Mouse (Mus musculus) intestine, postnatal 0 days (tissue): ENCODE data around the gene Cdkn2aipnl. TPM values are rescaled to one million over a fixed set of nuclear protein-coding genes. Genes with fewer than 3 reads are reported as not detected.
A peak's percentile ranks its signal among the peaks of the same experiment; 100 is the strongest.

Experiments
- ATAC-seq: fragments of 200-750 bp; cut with Nextera tagmentation; 2 replicates; pipeline ENCODE4 v1.8.0; 2017; ENCODE audit warnings: mild to moderate bottlenecking, moderate TSS enrichment, moderate library complexity
- H3K27ac ChIP-seq: fragments of 300-500 bp; sonication (generic); 2 replicates; pipeline ENCODE4 v1.5.1; 2014; ENCODE audit warnings: mild to moderate bottlenecking, low read depth, low read length, moderate library complexity
- H3K27me3 ChIP-seq: fragments of 300-500 bp; sonication (generic); replicated peaks from 2 replicates; pipeline ENCODE4 v1.6.1; 2014; ENCODE audit warnings: low read length, mixed read lengths; ENCODE audit not compliant: control insufficient read depth, insufficient read depth
- H3K36me3 ChIP-seq: fragments of 300-500 bp; sonication (generic); 2 replicates; pipeline ENCODE4 v1.6.1; 2014; ENCODE audit warnings: mild to moderate bottlenecking, moderate library complexity; ENCODE audit not compliant: control insufficient read depth, insufficient read depth
- H3K4me1 ChIP-seq: fragments of 300-500 bp; sonication (generic); replicated peaks from 2 replicates; pipeline ENCODE4 v1.6.1; 2014; ENCODE audit warnings: antibody characterized with exemption, low read length, mixed read lengths; ENCODE audit not compliant: control insufficient read depth, insufficient read depth
- H3K4me2 ChIP-seq: fragments of 300-500 bp; sonication (generic); replicated peaks from 2 replicates; pipeline ENCODE4 v1.6.1; 2014; ENCODE audit warnings: low read depth, mild to moderate bottlenecking, moderate library complexity
- H3K4me3 ChIP-seq: fragments of 300-500 bp; sonication (generic); 2 replicates; pipeline ENCODE4 v1.5.1; 2014; ENCODE audit warnings: low read depth, low read length
- H3K9ac ChIP-seq: fragments of 300-500 bp; sonication (generic); 2 replicates; pipeline ENCODE4 v1.6.1; 2014; ENCODE audit warnings: mild to moderate bottlenecking, low read depth, low read length
- H3K9me3 ChIP-seq: fragments of 300-500 bp; sonication (generic); 2 replicates; pipeline ENCODE4 v1.6.1; 2016; ENCODE audit warnings: mixed run types; ENCODE audit not compliant: control insufficient read depth
- CTCF ChIP-seq: sonication (generic); IDR thresholded peaks from 2 replicates; pipeline ENCODE4 v1.5.1; 2016; ENCODE audit warnings: low read depth, mild to moderate bottlenecking, control low read depth, antibody characterized with exemption, moderate library complexity
- WGBS: fragments of 180-500 bp; shearing (Covaris S2); extraction: QIAGEN DNeasy Blood & Tissue Kit; methylation state at CpG from one replicate; pipeline ENCODE4 v1.1.7; 2014; 5-methylcytosine and 5-hydroxymethylcytosine counted together
- polyA plus RNA-seq: library from polyadenylated mRNA; unstranded; fragments of >200 nt; fragmentation: Nextera tagmentation; extraction: Ambion mirVana; gene quantifications from 2 replicates; pipeline ENCODE4 v1.2.1, GENCODE M21; 2015

Cdkn2aipnl gene
- polyA plus RNA-seq, 1 experiment from 2014 or later: 49.0 TPM

- 64% methylated on average over 9 of the region's 9 CpGs for WGBS
Measured at GRCm38 (mm10) chr11:51956112-51956511, 11.3 kb upstream of the Cdkn2aipnl start.

GRCm38 (mm10) chr11:51957760-51958159, 9.7 kb upstream of the Cdkn2aipnl start:
- Histone ChIP-seq H3K27ac (no peak overlapping the region), H3K4me1 (no peaks in the 10 kb centered on the region), H3K9ac (no peak overlapping the region), H3K9me3 (no peaks in the 10 kb centered on the region), H3K4me2 (no peak overlapping the region), H3K4me3 (no peak overlapping the region), H3K36me3 (no peaks in the 10 kb centered on the region), H3K27me3 (no peaks in the 10 kb centered on the region)
- ATAC-seq: no peak
- WGBS: 83% methylated on average over 4 of the region's 4 CpGs
- no peak for TF ChIP-seq CTCF

More at GRCm38 (mm10) chr11:51956112-51956511, 11.3 kb upstream of the Cdkn2aipnl start:
- H3K27ac ChIP-seq: no peak overlapping the region
- TF ChIP-seq CTCF: no peak
- H3K4me3 ChIP-seq: no peak overlapping the region
- no peak overlapping the region for H3K4me2 ChIP-seq
- H3K4me1 ChIP-seq: no peaks in the 10 kb centered on the region
- H3K9me3 ChIP-seq: no peaks in the 10 kb centered on the region
- ATAC-seq: no peak
- H3K27me3 ChIP-seq: no peaks in the 10 kb centered on the region
- H3K36me3 ChIP-seq: no peaks in the 10 kb centered on the region
- H3K9ac ChIP-seq: no peak overlapping the region

GRCm38 (mm10) chr11:51959511-51959910, 8.0 kb upstream of the Cdkn2aipnl start:
- H3K4me2 ChIP-seq: no peak overlapping the region
- H3K36me3 ChIP-seq: no peaks in the 10 kb centered on the region
- H3K4me3 ChIP-seq: no peak overlapping the region
- TF ChIP-seq CTCF: no peak
- H3K9me3 ChIP-seq: no peaks in the 10 kb centered on the region
- no peak overlapping the region for H3K27ac ChIP-seq
- ATAC-seq: no peak
- no peaks in the 10 kb centered on the region for H3K27me3 ChIP-seq
- no peak overlapping the region for H3K9ac ChIP-seq
- 90% methylated on average over 5 of the region's 5 CpGs for WGBS
- H3K4me1 ChIP-seq: no peaks in the 10 kb centered on the region

GRCm38 (mm10) chr11:51960061-51960460, 7.4 kb upstream of the Cdkn2aipnl start:
- WGBS: 92% methylated on average over 4 of the region's 4 CpGs
- no peak for ATAC-seq
- Histone ChIP-seq H3K4me2 (no peak overlapping the region), H3K27me3 (no peaks in the 10 kb centered on the region), H3K27ac (no peak overlapping the region), H3K9me3 (no peaks in the 10 kb centered on the region), H3K9ac (no peak overlapping the region), H3K4me1 (no peaks in the 10 kb centered on the region), H3K4me3 (no peak overlapping the region), H3K36me3 (no peaks in the 10 kb centered on the region)
- TF ChIP-seq CTCF: no peak

GRCm38 (mm10) chr11:51960967-51961471, 6.4 kb upstream of the Cdkn2aipnl start:
- no peaks in the 10 kb centered on the region for H3K4me1 ChIP-seq
- H3K9me3 ChIP-seq: no peaks in the 10 kb centered on the region
- no peak overlapping the region for H3K9ac ChIP-seq
- no peak for ATAC-seq
- TF ChIP-seq CTCF: peak; percentile 47
- H3K27me3 ChIP-seq: no peaks in the 10 kb centered on the region
- 58% methylated on average over 11 of the region's 11 CpGs for WGBS
- no peak overlapping the region for H3K4me3 ChIP-seq
- no peaks in the 10 kb centered on the region for H3K36me3 ChIP-seq
- no peak overlapping the region for H3K4me2 ChIP-seq
- no peak overlapping the region for H3K27ac ChIP-seq

- no peak overlapping the region for H3K4me2 ChIP-seq
- H3K9ac ChIP-seq: no peak overlapping the region
- H3K4me1 ChIP-seq: no peaks in the 10 kb centered on the region
- H3K4me3 ChIP-seq: no peak overlapping the region
- H3K27ac ChIP-seq: no peak overlapping the region
- no peaks in the 10 kb centered on the region for H3K36me3 ChIP-seq
- H3K27me3 ChIP-seq: no peaks in the 10 kb centered on the region
- WGBS: 92% methylated on average over 8 of the region's 8 CpGs
- TF ChIP-seq CTCF: no peak
- no peak for ATAC-seq
- H3K9me3 ChIP-seq: no peaks in the 10 kb centered on the region
Measured at GRCm38 (mm10) chr11:51961761-51962160, 5.7 kb upstream of the Cdkn2aipnl start.

- no peaks in the 10 kb centered on the region for H3K27me3 ChIP-seq
- no peak overlapping the region for H3K9ac ChIP-seq
- no peak for TF ChIP-seq CTCF
- H3K4me2 ChIP-seq: no peak overlapping the region
- no peak overlapping the region for H3K4me3 ChIP-seq
- ATAC-seq: no peak
- H3K27ac ChIP-seq: no peak overlapping the region
- no peaks in the 10 kb centered on the region for H3K9me3 ChIP-seq
- H3K4me1 ChIP-seq: no peaks in the 10 kb centered on the region
- 89% methylated on average over 7 of the region's 7 CpGs for WGBS
- H3K36me3 ChIP-seq: no peaks in the 10 kb centered on the region
Measured at GRCm38 (mm10) chr11:51962277-51962676, 5.2 kb upstream of the Cdkn2aipnl start.
